Comparison of ENCODE assay signal across 12 mouse cellular contexts in genomic region chr3:36352032-36352742, GRCm38 (mm10).
A peak's percentile ranks its signal among the peaks of the same experiment; 100 is the strongest.
DNase-seq lines count a peak whose midpoint lies in the region; ATAC-seq and TF ChIP-seq lines count a peak whose summit lies in the region.
"Had no signal": no experiment of that assay in that cellular context is flagged by ENCODE, and none has a peak within 500 bp of the region (broad histone marks: within the 10 kb centered on the region; RNA-seq: fewer than 3 reads in every experiment).

No protein-coding gene starts in this region.

- WGBS in lung, embryonic 15.5 days, result 46% methylated on average over 4 of the region's 4 CpGs
- WGBS in forebrain, embryonic 11.5 days, result 29% methylated on average over 4 of the region's 4 CpGs
- WGBS in intestine, embryonic 15.5 days, result 61% methylated on average over 4 of the region's 4 CpGs
- WGBS in midbrain, postnatal 0 days, result 17% methylated on average over 4 of the region's 4 CpGs

- intact Hi-C loops in heart, postnatal 10 days (cut with DNase I), result no loop called here

- H3K4me2 ChIP-seq in lung, embryonic 15.5 days, result no peak overlapping the region
- H3K4me2 ChIP-seq in forebrain, embryonic 11.5 days (ENCODE audit: low read depth, low read length, severe bottlenecking), result no peak overlapping the region
- H3K4me2 ChIP-seq in intestine, embryonic 15.5 days (replicated peaks), result no peak overlapping the region
- H3K4me2 ChIP-seq in midbrain, postnatal 0 days (ENCODE audit: low read depth, low read length, poor library complexity, severe bottlenecking), result no peak overlapping the region
- H3K4me2 ChIP-seq: limb, embryonic 12.5 days had no signal

- no peaks in the 10 kb centered on the region for H3K36me3 ChIP-seq in lung, embryonic 15.5 days
- no peaks in the 10 kb centered on the region for H3K36me3 ChIP-seq in forebrain, embryonic 11.5 days (ENCODE audit: control insufficient read depth, insufficient read depth, low read length)
- H3K36me3 ChIP-seq in intestine, embryonic 15.5 days, result no peaks in the 10 kb centered on the region
- H3K36me3 ChIP-seq in midbrain, postnatal 0 days (ENCODE audit: insufficient read depth, low read length), result no peaks in the 10 kb centered on the region
- H3K36me3 ChIP-seq: limb, embryonic 12.5 days had no signal

- H3K9me3 ChIP-seq in lung, embryonic 15.5 days, result no peaks in the 10 kb centered on the region
- H3K9me3 ChIP-seq in forebrain, embryonic 11.5 days (ENCODE audit: control insufficient read depth, low read length), result no peaks in the 10 kb centered on the region
- H3K9me3 ChIP-seq in intestine, embryonic 15.5 days, result no peaks in the 10 kb centered on the region
- H3K9me3 ChIP-seq in midbrain, postnatal 0 days (ENCODE audit: low read length), result no peaks in the 10 kb centered on the region

- H3K27ac ChIP-seq in lung, embryonic 15.5 days, result no peak overlapping the region
- H3K27ac ChIP-seq in forebrain, embryonic 11.5 days (ENCODE audit: low read depth, low read length), result no peak overlapping the region
- H3K27ac ChIP-seq in intestine, embryonic 15.5 days, result no peak overlapping the region
- no peak overlapping the region for H3K27ac ChIP-seq in midbrain, postnatal 0 days (ENCODE audit: low read depth, low read length)
- H3K27ac ChIP-seq: gastrocnemius, adult 2 months; limb, embryonic 12.5 days had no signal

- no peaks in the 10 kb centered on the region for H3K27me3 ChIP-seq in lung, embryonic 15.5 days
- no peaks in the 10 kb centered on the region for H3K27me3 ChIP-seq in forebrain, embryonic 11.5 days (ENCODE audit: control insufficient read depth, insufficient read depth, low read length)
- no peaks in the 10 kb centered on the region for H3K27me3 ChIP-seq in intestine, embryonic 15.5 days (replicated peaks)
- H3K27me3 ChIP-seq in midbrain, postnatal 0 days (ENCODE audit: insufficient read depth, low read length), result no peaks in the 10 kb centered on the region
- H3K27me3 ChIP-seq: limb, embryonic 12.5 days had no signal

- H3K9ac ChIP-seq in lung, embryonic 15.5 days, result no peak overlapping the region
- no peak overlapping the region for H3K9ac ChIP-seq in forebrain, embryonic 11.5 days (ENCODE audit: low read length)
- H3K9ac ChIP-seq in intestine, embryonic 15.5 days, result no peak overlapping the region
- no peak overlapping the region for H3K9ac ChIP-seq in midbrain, postnatal 0 days (replicated peaks; ENCODE audit: low read length, poor library complexity, severe bottlenecking)
- H3K9ac ChIP-seq: limb, embryonic 12.5 days had no signal

- no peaks in the 10 kb centered on the region for H3K4me1 ChIP-seq in lung, embryonic 15.5 days
- no peaks in the 10 kb centered on the region for H3K4me1 ChIP-seq in forebrain, embryonic 11.5 days (replicated peaks; ENCODE audit: control insufficient read depth, insufficient read depth, low read length)
- no peaks in the 10 kb centered on the region for H3K4me1 ChIP-seq in intestine, embryonic 15.5 days (replicated peaks)
- H3K4me1 ChIP-seq in midbrain, postnatal 0 days (ENCODE audit: insufficient read depth, low read length), result no peaks in the 10 kb centered on the region
- H3K4me1 ChIP-seq: limb, embryonic 12.5 days had no signal

- DNase-seq in lung, adult 18-20 months, result no peak
- peak; percentile 50 for DNase-seq in forebrain, embryonic 11.5 days (ENCODE audit: low spot score)
- peak; percentile 41 for DNase-seq in midbrain, postnatal 0 days (ENCODE audit: low spot score)
- no peak for DNase-seq in natural killer cell, adult 2 months (ENCODE audit: low spot score in 2 of 2)
- DNase-seq in ovary, postnatal 10 days (ENCODE audit: low spot score), result no peak
- DNase-seq in heart, postnatal 10 days, result no peak
- DNase-seq: gastrocnemius, adult 2 months; kidney, adult 18-20 months; thymus, postnatal 14 days had no signal

- no peak overlapping the region for H3K4me3 ChIP-seq in lung, embryonic 15.5 days
- H3K4me3 ChIP-seq in forebrain, embryonic 11.5 days (ENCODE audit: low read depth, low read length), result no peak overlapping the region
- no peak overlapping the region for H3K4me3 ChIP-seq in intestine, embryonic 15.5 days (replicated peaks)
- no peak overlapping the region for H3K4me3 ChIP-seq in midbrain, postnatal 0 days (ENCODE audit: low read depth, low read length)
- H3K4me3 ChIP-seq: gastrocnemius, adult 2 months; limb, embryonic 12.5 days had no signal

- no peak for TF ChIP-seq CTCF in midbrain, postnatal 0 days (IDR thresholded peaks at IDR 0.05)

- peak; percentile 31; the same call in 1 of the 2 replicates for ATAC-seq in lung, embryonic 15.5 days (ENCODE audit: borderline replicate concordance, extremely low read depth, low FRiP score, low TSS enrichment)
- ATAC-seq in forebrain, embryonic 11.5 days (replicated peaks; ENCODE audit: low FRiP score), result peak; percentile 61; the same call in 1 of the 2 replicates
- ATAC-seq in intestine, embryonic 15.5 days, result peak; percentile 71
- peak; percentile 62 for ATAC-seq in midbrain, postnatal 0 days (ENCODE audit: low FRiP score)

Comparison
In these comparisons a context has a peak if more than half of its experiments do, and no peak if none do; other contexts are left out.
1. DNase-seq: peak in forebrain, embryonic 11.5 days (single experiment) and midbrain, postnatal 0 days (single experiment); none in lung, adult 18-20 months (0 of 2), natural killer cell, adult 2 months (0 of 2), ovary, postnatal 10 days (single experiment) and heart, postnatal 10 days (0 of 2).
2. Peak in every context shown above with its lines, with median percentiles within 50 percentile points of each other: ATAC-seq.